Mouse (Mus musculus) induced T-regulatory cell, adult 2 months (primary cell): Measurements from ENCODE around the gene Itga2b.
A peak's percentile ranks its signal among the peaks of the same experiment; 100 is the strongest.

ENCODE experiments used
- DNase-seq: peaks from one replicate; pipeline ENCODE4 v3.0.0-alpha.2; 2012; ENCODE audit warnings: low read depth

The Itga2b gene

GRCm38 (mm10) chr11:102435754-102436470 lies 34.0 kb downstream of the Itga2b start:
- no peak for DNase-seq

DNA sequence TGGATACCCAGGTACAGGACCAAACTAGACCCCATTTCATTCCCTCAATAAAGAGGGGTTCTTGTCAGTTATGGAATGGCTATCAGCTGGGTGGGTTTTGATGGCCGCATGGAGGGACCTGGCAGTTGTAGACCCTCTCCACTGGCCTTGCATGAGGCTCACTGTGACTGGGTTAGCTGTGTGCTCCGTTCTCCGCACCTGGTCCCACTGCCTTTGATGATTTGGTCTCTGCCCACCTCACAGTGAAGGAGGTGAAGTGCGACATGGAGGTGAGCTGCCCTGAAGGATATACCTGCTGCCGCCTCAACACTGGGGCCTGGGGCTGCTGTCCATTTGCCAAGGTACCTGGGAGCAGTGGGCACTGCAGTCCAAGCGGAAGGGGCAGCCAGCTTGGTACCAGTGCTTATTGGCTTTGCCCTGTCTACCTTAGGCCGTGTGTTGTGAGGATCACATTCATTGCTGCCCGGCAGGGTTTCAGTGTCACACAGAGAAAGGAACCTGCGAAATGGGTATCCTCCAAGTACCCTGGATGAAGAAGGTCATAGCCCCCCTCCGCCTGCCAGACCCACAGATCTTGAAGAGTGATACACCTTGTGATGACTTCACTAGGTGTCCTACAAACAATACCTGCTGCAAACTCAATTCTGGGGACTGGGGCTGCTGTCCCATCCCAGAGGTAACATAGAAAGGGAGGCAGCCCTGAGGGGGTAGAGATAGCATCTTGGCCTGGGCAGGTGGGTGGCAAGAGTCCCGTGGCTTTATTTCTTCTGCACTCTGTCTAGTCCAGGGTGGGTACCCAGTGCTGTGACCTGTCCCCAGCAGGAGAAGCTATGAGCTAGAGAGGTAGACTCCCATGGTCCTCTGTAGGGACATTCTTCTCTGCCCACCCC lies 34.9 kb downstream of the Itga2b start:
- DNase-seq: no peak

DNA sequence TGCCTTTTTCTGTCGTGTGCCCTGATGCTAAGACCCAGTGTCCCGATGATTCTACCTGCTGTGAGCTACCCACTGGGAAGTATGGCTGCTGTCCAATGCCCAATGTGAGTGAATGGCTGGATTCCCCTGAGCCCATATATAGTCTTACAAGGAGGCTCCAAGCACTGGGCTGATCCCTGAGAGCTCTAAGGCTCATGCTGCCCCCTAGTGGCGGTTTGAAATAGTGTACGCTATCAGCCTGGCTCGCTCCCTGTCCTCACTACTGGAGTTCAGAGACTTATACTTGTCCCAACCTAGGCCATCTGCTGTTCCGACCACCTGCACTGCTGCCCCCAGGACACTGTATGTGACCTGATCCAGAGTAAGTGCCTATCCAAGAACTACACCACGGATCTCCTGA lies 35.5 kb downstream of the Itga2b start:
- DNase-seq: peak; percentile 91

- no peak for DNase-seq
Measured at GRCm38 (mm10) chr11:102433866-102434265, 36.1 kb downstream of the Itga2b start.

DNA sequence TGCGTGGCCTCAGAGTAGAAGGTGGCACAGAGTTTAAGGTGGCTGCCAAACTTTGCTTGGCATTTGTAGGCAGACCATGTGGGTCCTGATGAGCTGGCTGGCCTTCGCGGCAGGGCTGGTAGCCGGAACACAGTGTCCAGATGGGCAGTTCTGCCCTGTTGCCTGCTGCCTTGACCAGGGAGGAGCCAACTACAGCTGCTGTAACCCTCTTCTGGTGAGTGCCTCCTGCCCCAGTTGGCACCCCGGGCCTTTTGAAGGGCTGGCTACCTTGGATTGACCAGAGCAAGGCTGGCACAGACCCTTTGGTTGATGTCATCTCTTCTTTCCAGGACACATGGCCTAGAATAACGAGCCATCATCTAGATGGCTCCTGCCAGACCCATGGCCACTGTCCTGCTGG lies 37.0 kb downstream of the Itga2b start:
- no peak for DNase-seq

GRCm38 (mm10) chr11:102432115-102432843 lies 37.6 kb downstream of the Itga2b start:
- DNase-seq: peak; percentile 67

- DNase-seq: no peak
Measured at GRCm38 (mm10) chr11:102431728-102432114, 38.2 kb downstream of the Itga2b start.

- DNase-seq: peak; percentile 90
Measured at GRCm38 (mm10) chr11:102431018-102431645, 38.8 kb downstream of the Itga2b start.

GRCm38 (mm10) chr11:102430121-102431017 lies 39.6 kb downstream of the Itga2b start, which contains the start of gene Grn:
Gene Grn (plus strand): TSS chr11:102430315.
- peak; percentile 84 for DNase-seq

DNA sequence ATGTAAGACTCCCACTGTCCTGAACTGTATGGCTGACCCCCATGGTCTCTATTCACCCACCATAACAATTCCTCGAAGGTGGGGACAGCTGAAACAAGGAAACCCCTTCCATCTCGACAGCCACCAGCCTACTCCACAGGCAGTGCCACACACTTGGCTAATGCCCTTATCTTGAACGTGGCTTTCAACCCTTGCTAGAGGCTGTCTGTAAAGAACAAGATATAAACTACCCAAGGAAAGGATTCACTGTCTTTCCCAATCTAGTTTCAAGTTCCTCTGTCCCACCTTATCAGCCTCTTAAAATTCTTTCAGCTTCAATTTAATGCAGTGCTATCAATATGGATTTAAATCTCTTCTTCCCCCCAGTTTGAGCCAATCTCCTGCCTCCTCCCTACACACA lies 40.4 kb downstream of the Itga2b start:
- DNase-seq: no peak

- peak; percentile 47 for DNase-seq
Measured at GRCm38 (mm10) chr11:102428981-102429540, 40.9 kb downstream of the Itga2b start.

GRCm38 (mm10) chr11:102425555-102426316 lies 44.2 kb downstream of the Itga2b start:
- no peak for DNase-seq

DNA sequence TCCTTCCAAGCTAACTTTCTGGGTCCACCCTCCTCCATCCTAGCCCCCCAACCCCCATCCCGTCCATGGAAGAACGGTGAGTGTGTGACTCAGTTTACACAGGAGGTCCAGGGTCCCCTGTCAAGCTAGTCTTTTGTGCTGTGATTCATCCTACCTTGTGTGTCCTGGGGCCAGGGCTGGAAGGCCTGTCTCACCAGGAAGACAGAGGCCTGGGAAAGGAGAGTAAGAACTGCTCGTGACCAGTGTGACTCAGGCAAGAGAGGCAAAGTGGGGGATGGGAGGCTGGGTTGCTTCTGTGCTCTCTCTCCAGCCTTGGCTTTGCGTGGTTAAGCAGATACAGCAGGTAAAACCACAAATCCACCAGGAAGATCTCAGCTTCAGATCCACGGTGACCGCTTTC lies 45.3 kb downstream of the Itga2b start:
- no peak for DNase-seq

GRCm38 (mm10) chr11:102421559-102421958 lies 48.4 kb downstream of the Itga2b start:
- DNase-seq: no peak

- DNase-seq: no peak
Measured at GRCm38 (mm10) chr11:102418887-102419286, 51.0 kb downstream of the Itga2b start.

DNA sequence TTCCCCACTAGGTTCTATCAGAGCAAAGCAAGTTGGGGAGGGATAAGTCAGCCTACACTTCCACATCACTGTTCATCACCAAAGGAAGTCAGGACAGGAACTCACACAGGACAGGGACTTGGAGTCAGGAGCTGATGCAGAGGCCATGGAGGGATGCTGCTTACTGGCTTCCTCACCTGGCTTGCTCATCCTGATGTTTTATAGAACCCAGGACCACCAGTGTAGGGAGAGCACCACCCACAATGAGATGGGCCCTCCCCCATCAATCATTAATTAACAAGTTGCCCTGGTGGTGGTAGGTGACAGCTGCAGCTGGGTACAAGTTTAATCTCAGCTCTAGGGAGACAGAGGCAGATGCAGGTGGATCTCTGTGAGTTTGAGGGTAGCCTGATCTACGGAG lies 52.8 kb downstream of the Itga2b start:
- no peak for DNase-seq

DNA sequence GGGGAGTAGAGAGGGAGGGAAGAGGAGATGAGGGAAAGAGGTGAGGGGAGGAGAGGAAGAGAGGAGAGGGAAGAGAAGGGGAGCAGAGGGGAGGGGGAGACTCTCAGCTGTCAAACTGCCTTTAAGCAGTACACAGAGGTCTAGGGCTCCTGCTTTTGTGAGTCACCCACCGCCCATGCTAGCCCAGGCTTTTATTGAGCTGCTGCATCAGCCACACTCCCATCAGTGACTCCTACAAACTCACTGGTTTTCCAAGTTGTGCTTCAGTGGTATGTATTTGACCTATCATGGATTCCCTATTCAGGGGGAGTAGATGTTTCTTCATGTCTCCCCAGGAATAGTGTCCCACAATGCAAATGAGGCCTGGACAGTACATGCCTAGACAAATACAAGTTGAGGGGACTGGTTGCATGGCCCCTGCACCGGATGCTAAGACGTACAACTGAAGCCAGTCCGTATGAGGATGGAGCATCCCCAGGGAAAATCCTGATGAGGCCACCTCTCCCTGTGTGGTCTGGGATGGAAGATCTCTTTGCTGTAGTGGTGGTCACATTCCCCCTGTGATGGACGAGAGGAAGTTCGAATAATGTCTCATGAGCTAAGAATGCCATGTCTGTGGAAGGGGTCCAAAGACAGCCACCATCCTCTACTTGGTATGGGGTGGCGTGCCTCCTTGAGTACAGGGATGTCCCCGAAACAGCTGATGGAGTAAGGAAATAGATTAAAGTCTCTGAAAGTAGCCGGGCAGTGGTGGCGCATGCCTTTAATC lies 54.7 kb downstream of the Itga2b start:
- DNase-seq: no peak

DNA sequence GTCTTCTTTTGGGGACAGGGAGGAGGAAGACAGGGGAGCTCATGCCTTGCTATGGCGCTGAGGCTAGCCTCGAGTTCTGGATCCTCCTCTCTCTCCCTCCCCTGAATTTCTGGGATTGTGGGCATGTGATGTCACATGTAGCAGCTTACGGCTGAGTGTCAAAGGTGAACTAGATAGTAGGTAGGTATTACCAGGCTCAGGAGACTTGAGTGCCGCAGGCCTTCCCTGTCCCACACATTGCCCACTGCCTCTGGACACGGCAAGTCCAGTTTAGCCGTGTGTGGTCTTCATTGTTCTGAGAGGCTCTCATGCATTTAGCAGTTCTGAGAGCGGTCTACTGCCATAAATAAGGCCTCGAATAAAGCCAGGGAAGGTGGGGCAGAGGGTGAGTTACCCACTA lies 56.9 kb downstream of the Itga2b start:
- no peak for DNase-seq

GRCm38 (mm10) chr11:102411704-102412103 lies 58.2 kb downstream of the Itga2b start:
- DNase-seq: peak; percentile 94
